Mouse (Mus musculus) midbrain, embryonic 12.5 days (tissue): ENCODE data around the gene Hrh2. TPM values are rescaled to one million over a fixed set of nuclear protein-coding genes. Genes with fewer than 3 reads are reported as not detected.

Experiments
- ATAC-seq: fragments of 200-750 bp; cut with Nextera tagmentation; 2 replicates; pipeline ENCODE4 v1.8.0; 2017; ENCODE audit warnings: low read depth, moderate TSS enrichment, moderate library complexity; ENCODE audit not compliant: low FRiP score
- H3K27ac ChIP-seq: fragments of 300-500 bp; sonication (generic); replicated peaks from 2 replicates; pipeline ENCODE4 v1.5.1; 2016; ENCODE audit warnings: mild to moderate bottlenecking
- H3K27me3 ChIP-seq: fragments of 300-500 bp; sonication (generic); 2 replicates; pipeline ENCODE4 v1.6.1; 2016; ENCODE audit warnings: mild to moderate bottlenecking
- H3K36me3 ChIP-seq: fragments of 300-500 bp; sonication (generic); 2 replicates; pipeline ENCODE4 v1.6.1; 2016
- H3K4me1 ChIP-seq: fragments of 300-500 bp; sonication (generic); 2 replicates; pipeline ENCODE4 v1.6.1; 2016
- H3K4me2 ChIP-seq: fragments of 300-500 bp; sonication (generic); replicated peaks from 2 replicates; pipeline ENCODE4 v1.6.1; 2016; ENCODE audit warnings: mild to moderate bottlenecking, moderate library complexity
- H3K4me3 ChIP-seq: fragments of 300-500 bp; sonication (generic); 2 replicates; pipeline ENCODE4 v1.5.1; 2016; ENCODE audit warnings: mild to moderate bottlenecking
- H3K9ac ChIP-seq: fragments of 300-500 bp; sonication (generic); replicated peaks from 2 replicates; pipeline ENCODE4 v1.6.1; 2016; ENCODE audit warnings: mild to moderate bottlenecking, moderate library complexity
- H3K9me3 ChIP-seq: fragments of 300-500 bp; sonication (generic); 2 replicates; pipeline ENCODE4 v1.6.1; 2016; ENCODE audit warnings: mild to moderate bottlenecking
- WGBS: fragments of 180-500 bp; shearing (Covaris S2); methylation state at CpG from one replicate; pipeline ENCODE4 v1.1.7; 2016; 5-methylcytosine and 5-hydroxymethylcytosine counted together
- polyA plus RNA-seq: library from polyadenylated mRNA; unstranded; fragments of >200 nt; fragmentation: Nextera tagmentation; extraction: Ambion mirVana; gene quantifications from 2 replicates; pipeline ENCODE4 v1.2.1, GENCODE M21; 2016

The Hrh2 gene
- polyA plus RNA-seq, 1 experiment from 2014 or later: 0.34 TPM

DNA sequence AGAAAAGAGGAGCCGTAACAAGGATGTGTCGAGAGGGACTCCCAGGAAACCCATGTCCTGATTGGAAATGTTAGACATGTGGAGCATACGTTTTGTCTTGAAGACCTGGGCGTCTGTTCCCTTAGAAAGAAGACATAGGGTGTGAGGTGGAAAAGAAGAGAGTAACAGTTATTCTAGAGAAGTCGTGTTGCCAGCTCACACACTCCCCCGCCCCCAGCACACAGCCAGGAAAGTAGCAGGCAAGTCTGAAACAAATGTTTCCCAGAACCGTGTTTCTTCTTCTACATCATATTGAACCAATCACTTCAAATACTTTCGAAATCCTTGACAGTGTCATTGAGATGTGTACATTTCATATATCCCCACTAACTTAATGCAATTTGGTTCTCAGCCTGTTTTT is 28.6 kb upstream of the Hrh2 start:
- Histone ChIP-seq H3K4me1 (peaks cover 21% of the 10 kb centered on the region), H3K9ac (no peak overlapping the region), H3K36me3 (no peaks in the 10 kb centered on the region), H3K27me3 (no peaks in the 10 kb centered on the region), H3K9me3 (no peaks in the 10 kb centered on the region), H3K4me2 (no peak overlapping the region), H3K4me3 (no peak overlapping the region), H3K27ac (no peak overlapping the region)
- 86% methylated on average over 8 of the region's 8 CpGs for WGBS
- ATAC-seq: no peak

DNA sequence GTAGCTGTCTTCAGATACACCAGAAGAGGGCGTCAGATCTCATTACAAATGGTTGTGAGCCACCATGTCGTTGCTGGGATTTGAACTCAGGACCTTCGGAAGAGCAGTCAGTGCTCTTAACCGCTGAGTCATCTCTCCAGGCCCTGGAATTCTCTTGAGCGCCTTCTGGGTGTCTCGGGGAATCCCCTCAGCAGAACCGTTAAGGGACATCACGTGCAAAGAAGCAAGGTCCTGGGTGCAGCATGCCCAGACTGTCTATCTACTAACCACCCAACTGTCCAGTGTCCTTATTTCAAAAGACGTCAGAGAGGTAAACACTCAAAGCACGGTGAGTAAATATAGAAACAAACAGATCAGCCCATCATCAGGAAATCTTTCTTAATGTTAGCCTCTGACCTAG is 27.5 kb upstream of the Hrh2 start:
- Histone ChIP-seq H3K27me3 (no peaks in the 10 kb centered on the region), H3K36me3 (no peaks in the 10 kb centered on the region), H3K9ac (no peak overlapping the region), H3K4me1 (peaks cover 10% of the 10 kb centered on the region), H3K27ac (no peak overlapping the region), H3K9me3 (no peaks in the 10 kb centered on the region), H3K4me3 (no peak overlapping the region), H3K4me2 (no peak overlapping the region)
- ATAC-seq: no peak
- 88% methylated on average over 10 of the region's 10 CpGs for WGBS

DNA sequence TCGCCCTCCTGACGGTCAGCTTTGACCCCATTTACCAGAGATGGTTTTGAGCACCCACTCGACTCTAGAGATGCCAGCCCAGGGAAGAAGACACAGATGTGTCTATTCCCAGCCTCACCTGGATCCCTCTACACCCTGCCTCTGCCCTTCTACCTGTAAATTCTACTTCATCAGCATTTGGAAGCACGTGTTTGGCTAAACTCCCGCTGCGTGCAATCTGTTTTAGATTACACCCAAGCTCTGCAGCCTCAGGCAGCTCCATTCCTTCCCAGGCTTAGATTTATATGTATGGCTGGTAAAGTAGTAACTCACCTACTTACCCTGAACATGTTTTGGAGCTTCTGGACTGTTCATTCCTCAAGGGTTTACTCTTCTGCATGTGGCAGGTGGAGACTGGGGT is 26.9 kb upstream of the Hrh2 start:
- H3K9me3 ChIP-seq: no peaks in the 10 kb centered on the region
- no peak overlapping the region for H3K4me3 ChIP-seq
- no peak overlapping the region for H3K9ac ChIP-seq
- H3K27me3 ChIP-seq: no peaks in the 10 kb centered on the region
- WGBS: 78% methylated on average over 6 of the region's 6 CpGs
- no peak overlapping the region for H3K4me2 ChIP-seq
- H3K36me3 ChIP-seq: no peaks in the 10 kb centered on the region
- ATAC-seq: no peak
- H3K4me1 ChIP-seq: peaks cover 4% of the 10 kb centered on the region; the same call in 1 of the 2 replicates
- H3K27ac ChIP-seq: no peak overlapping the region

DNA sequence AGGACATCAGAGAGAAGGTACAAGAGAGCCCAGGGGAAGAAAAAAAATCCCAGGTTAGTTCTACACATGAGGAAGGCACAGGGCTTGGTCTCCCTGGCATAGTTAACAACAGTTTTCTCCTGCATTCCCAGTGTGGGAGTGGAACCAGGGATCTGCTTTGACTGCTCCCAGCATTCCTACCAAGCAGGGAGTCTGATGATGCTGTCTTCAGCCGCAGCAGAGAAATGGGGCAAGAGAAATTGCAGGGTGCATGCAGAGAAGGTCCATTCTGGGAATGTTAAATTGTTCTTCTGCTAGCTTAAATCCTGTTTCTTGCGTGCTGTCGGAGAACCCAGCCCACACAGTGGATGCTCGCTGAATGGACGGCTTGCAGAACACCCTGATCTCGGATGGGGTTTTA is 26.2 kb upstream of the Hrh2 start:
- Histone ChIP-seq H3K27ac (no peak overlapping the region), H3K4me2 (no peak overlapping the region), H3K9ac (no peak overlapping the region), H3K27me3 (no peaks in the 10 kb centered on the region), H3K4me3 (no peak overlapping the region), H3K9me3 (no peaks in the 10 kb centered on the region), H3K36me3 (no peaks in the 10 kb centered on the region), H3K4me1 (no peaks in the 10 kb centered on the region)
- no peak for ATAC-seq
- 82% methylated on average over 6 of the region's 6 CpGs for WGBS

DNA sequence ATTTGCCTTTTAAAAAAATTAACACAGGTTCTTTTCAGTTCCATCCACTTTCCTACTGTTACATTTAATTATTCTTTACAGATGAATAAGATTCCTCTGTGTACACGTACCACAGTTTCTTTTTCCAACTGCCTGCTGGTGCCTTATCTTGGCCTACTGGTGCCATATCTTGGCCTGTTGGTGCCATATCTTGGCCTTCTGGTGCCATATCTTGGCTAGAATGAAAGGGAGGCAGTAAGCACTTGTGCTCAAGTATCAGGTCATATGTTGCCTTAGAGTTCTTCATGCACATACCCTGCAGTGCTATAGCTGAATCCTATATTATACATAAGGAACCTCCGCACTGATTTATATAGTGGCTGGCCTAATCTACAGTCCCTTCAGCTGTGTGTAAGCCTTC is 24.9 kb upstream of the Hrh2 start:
- H3K9ac ChIP-seq: no peak overlapping the region
- H3K9me3 ChIP-seq: no peaks in the 10 kb centered on the region
- no peak overlapping the region for H3K4me3 ChIP-seq
- 87% methylated on average over 2 of the region's 2 CpGs for WGBS
- H3K27me3 ChIP-seq: no peaks in the 10 kb centered on the region
- no peak overlapping the region for H3K4me2 ChIP-seq
- no peaks in the 10 kb centered on the region for H3K36me3 ChIP-seq
- H3K4me1 ChIP-seq: no peaks in the 10 kb centered on the region
- H3K27ac ChIP-seq: no peak overlapping the region
- ATAC-seq: no peak

DNA sequence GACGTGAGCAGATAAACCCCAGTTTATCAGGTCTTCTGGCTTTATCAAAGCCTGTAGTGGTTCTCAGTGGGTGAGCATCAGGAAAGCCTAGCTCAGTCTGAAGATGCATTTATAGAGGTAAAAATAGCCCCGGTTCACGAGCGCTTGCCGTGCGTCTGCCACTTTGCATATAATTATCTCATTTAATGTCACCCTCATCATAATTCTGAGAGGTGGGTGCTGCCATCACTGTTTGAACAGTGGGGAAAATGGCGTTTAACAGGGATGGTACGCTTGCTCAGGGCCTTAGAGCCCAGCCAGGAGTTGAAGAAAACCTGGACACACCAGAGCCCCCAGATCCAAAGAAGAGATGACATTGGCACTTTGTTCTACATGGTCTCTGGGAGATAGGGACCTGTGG is 23.3 kb upstream of the Hrh2 start:
- Histone ChIP-seq H3K9ac (no peak overlapping the region), H3K4me2 (no peak overlapping the region), H3K27ac (no peak overlapping the region), H3K4me1 (no peaks in the 10 kb centered on the region), H3K9me3 (no peaks in the 10 kb centered on the region), H3K36me3 (no peaks in the 10 kb centered on the region), H3K27me3 (no peaks in the 10 kb centered on the region), H3K4me3 (no peak overlapping the region)
- 85% methylated on average over 8 of the region's 8 CpGs for whole genome bisulfite sequencing
- ATAC-seq: no peak

DNA sequence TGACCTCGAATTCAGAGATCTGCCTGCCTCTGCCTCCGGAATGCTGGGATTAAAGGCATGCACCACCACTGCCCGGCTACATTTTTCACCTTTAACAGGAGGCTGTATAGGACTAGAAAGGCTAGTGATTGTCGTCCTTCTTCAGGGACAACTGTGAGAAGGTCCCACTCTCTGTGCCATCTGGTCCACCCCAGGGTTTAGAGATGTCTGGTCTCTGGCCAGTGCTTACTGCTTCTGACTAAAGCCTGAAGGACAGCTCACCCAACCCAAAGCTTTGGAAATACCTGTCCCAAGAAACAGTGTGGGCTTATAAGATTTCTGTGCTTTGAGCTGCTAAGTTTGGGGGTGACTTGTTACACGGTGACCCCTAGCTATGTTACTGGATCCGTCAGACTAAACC is 21.6 kb upstream of the Hrh2 start:
- WGBS: 93% methylated on average over 6 of the region's 6 CpGs
- Histone ChIP-seq H3K27me3 (no peaks in the 10 kb centered on the region), H3K9ac (no peak overlapping the region), H3K9me3 (no peaks in the 10 kb centered on the region), H3K36me3 (no peaks in the 10 kb centered on the region), H3K27ac (no peak overlapping the region), H3K4me3 (no peak overlapping the region), H3K4me1 (no peaks in the 10 kb centered on the region), H3K4me2 (no peak overlapping the region)
- ATAC-seq: no peak

DNA sequence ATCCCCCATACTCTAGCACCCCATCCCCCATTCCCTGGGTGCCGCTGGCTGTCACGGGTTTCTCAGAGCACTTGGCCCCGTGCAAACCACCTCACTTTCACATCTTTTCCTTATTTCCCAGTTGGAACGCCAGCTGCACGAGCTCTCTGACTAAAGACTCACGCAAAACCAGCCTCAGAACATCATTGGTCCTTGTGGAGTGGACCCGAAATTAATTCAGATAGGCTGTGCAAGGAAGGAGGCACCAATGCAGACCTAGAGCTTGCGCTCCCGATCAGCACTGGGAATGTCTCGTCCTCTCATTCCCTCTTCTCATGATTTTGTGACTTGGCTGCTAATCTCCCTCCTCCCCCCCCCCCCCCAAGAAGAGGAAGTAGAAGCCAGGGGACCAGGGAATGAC is 20.6 kb upstream of the Hrh2 start:
- no peak for ATAC-seq
- no peaks in the 10 kb centered on the region for H3K9me3 ChIP-seq
- H3K27ac ChIP-seq: no peak overlapping the region
- H3K36me3 ChIP-seq: no peaks in the 10 kb centered on the region
- 81% methylated on average over 10 of the region's 10 CpGs for WGBS
- H3K4me3 ChIP-seq: no peak overlapping the region
- H3K9ac ChIP-seq: no peak overlapping the region
- no peaks in the 10 kb centered on the region for H3K27me3 ChIP-seq
- no peaks in the 10 kb centered on the region for H3K4me1 ChIP-seq
- no peak overlapping the region for H3K4me2 ChIP-seq

DNA sequence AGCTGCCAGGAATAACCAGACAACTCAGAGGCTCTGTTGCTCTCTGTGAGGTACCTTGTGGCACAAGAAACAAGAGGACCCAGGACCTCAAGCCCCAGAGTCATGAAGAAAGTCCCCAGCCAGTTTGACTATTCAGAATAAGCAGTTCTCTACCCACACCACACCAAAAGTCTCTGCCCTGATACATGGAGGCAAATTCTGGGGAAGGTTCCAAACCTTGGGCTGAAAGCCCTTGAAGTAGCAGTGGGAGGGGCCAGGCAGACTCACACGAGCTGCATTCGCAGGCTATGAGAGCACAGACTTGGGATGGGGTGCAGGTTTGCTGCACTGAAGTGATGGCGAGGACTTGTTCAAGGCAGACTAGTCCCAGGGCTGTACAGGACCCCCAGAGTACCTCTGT is 20.2 kb upstream of the Hrh2 start:
- Histone ChIP-seq H3K4me2 (no peak overlapping the region), H3K36me3 (no peaks in the 10 kb centered on the region), H3K9ac (no peak overlapping the region), H3K27ac (no peak overlapping the region), H3K9me3 (no peaks in the 10 kb centered on the region), H3K27me3 (no peaks in the 10 kb centered on the region), H3K4me1 (no peaks in the 10 kb centered on the region), H3K4me3 (no peak overlapping the region)
- ATAC-seq: no peak
- WGBS: 75% methylated on average over 3 of the region's 3 CpGs

DNA sequence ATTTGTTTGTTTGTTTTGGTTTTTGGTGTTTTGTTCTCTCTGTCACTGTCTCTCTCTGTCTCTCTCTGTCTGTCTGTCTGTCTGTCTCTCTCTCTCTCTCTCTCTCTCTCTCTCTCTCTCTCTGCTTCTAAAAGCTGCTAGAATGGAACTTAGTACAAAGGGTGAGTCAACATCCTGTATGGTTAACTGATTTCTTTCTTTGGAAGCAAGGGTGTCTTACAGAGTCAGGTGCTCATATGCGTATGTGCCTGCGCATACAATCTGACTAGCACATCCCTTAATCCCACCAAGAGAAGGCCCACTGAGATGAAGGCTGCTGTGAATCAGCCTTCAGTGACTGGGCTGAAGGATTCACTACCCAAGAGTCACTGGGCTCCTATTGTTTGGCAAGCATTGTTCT is 18.0 kb upstream of the Hrh2 start:
- Histone ChIP-seq H3K36me3 (no peaks in the 10 kb centered on the region), H3K9ac (no peak overlapping the region), H3K4me1 (no peaks in the 10 kb centered on the region), H3K27me3 (no peaks in the 10 kb centered on the region), H3K27ac (no peak overlapping the region), H3K9me3 (no peaks in the 10 kb centered on the region), H3K4me3 (no peak overlapping the region), H3K4me2 (no peak overlapping the region)
- WGBS: 81% methylated on average over 2 of the region's 2 CpGs
- ATAC-seq: no peak

DNA sequence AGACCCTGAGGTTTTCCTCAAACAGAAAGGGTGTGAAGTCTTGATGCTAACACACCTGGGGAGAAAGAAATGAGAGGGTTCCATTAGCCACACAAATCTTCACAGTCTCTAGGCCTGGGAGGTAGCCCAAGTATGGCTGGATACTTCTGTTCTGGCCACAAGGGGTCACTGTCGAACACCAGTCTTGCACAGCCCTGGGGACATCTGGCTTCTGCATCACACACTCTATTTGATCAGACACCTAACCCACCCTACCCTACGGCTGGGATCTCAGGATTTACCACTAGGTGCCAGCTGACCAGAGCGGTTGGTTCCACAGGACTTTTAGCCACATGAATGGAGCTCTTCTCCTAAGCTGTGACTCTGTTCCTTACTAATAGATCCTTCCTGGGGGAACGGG is 17.2 kb upstream of the Hrh2 start:
- H3K27ac ChIP-seq: no peak overlapping the region
- no peak overlapping the region for H3K9ac ChIP-seq
- no peaks in the 10 kb centered on the region for H3K27me3 ChIP-seq
- no peak overlapping the region for H3K4me3 ChIP-seq
- H3K4me1 ChIP-seq: no peaks in the 10 kb centered on the region
- 90% methylated on average over 4 of the region's 4 CpGs for WGBS
- no peak overlapping the region for H3K4me2 ChIP-seq
- no peak for ATAC-seq
- H3K36me3 ChIP-seq: no peaks in the 10 kb centered on the region
- H3K9me3 ChIP-seq: no peaks in the 10 kb centered on the region

DNA sequence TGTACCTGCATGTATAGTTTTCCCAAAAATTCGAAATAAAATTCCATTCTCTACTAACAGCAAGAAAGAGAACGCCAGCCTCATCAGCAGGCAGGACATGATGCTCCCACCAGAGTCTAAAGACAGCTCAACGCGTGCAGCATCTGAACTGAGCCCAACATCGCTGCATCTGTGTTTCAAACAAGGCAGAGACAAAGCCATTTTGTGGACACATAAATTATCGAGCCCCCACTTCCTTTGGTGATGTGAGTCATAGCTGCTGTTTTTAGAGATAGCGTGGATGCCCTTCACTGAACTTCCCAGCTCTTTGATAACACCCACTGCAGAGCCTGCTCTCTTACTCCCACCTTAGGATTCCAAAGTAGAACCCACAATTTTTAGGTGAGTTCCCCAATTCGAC is 16.5 kb upstream of the Hrh2 start:
- H3K36me3 ChIP-seq: no peaks in the 10 kb centered on the region
- 88% methylated on average over 8 of the region's 8 CpGs for WGBS
- peaks cover 2% of the 10 kb centered on the region; the same call in 1 of the 2 replicates for H3K4me1 ChIP-seq
- ATAC-seq: no peak
- no peak overlapping the region for H3K4me3 ChIP-seq
- no peak overlapping the region for H3K4me2 ChIP-seq
- H3K9me3 ChIP-seq: no peaks in the 10 kb centered on the region
- H3K27me3 ChIP-seq: no peaks in the 10 kb centered on the region; the same call in 1 of the 2 replicates
- H3K9ac ChIP-seq: no peak overlapping the region
- H3K27ac ChIP-seq: no peak overlapping the region

DNA sequence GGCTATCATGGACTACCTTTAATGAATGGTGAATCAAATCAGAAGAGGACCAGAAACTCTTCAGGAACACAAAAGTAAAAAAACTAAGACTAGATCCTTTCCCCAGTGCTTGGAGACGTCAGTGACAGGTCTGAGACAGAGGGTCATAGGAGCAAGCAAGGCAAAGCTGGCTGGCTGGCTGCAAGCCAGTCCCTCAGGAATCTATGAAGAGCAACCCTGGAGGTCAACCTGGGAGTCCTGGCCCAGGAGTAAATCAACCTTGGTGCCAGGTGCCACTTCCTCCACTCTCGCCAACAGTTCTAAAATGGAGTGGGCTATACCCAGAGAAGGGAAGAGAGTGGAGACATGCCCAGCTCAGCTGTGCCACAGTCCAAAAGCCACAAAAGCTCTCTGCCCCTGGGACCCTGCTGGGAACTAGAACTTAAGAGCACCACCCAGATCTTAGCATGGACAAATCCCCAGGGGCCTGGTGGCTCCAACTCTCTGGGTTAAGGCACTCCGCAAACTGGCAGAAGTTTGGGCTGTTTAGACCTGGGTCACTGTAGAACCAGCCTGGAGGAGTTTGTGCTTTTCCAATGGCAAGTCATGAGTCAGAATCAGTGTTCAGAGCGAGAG is 15.4 kb upstream of the Hrh2 start:
- no peak overlapping the region for H3K27ac ChIP-seq
- 90% methylated on average over 4 of the region's 4 CpGs for WGBS

More for the DNA sequence above, 15.4 kb upstream of the Hrh2 start:
- ATAC-seq: no peak
- Histone ChIP-seq H3K4me3 (no peak overlapping the region), H3K36me3 (no peaks in the 10 kb centered on the region), H3K27me3 (no peaks in the 10 kb centered on the region; the same call in 1 of the 2 replicates), H3K9me3 (no peaks in the 10 kb centered on the region), H3K4me1 (peaks cover 5% of the 10 kb centered on the region; the same call in 1 of the 2 replicates), H3K9ac (no peak overlapping the region), H3K4me2 (no peak overlapping the region)
